Mouse (Mus musculus) E14TG2a.4 (cell line): ENCODE data around the gene Gm9903.

Source experiments
- CTCF ChIP-seq: conservative IDR thresholded peaks from 2 replicates; pipeline ENCODE4 v1.5.1; 2014; ENCODE audit warnings: low read length
- NANOG ChIP-seq: IDR thresholded peaks from 2 replicates; pipeline ENCODE4 v1.6.1; 2014; ENCODE audit warnings: borderline replicate concordance, low read length, mixed read lengths
- POU5F1 ChIP-seq: IDR thresholded peaks from 2 replicates; pipeline ENCODE4 v1.6.1; 2014; ENCODE audit warnings: low read length, borderline replicate concordance

DNA sequence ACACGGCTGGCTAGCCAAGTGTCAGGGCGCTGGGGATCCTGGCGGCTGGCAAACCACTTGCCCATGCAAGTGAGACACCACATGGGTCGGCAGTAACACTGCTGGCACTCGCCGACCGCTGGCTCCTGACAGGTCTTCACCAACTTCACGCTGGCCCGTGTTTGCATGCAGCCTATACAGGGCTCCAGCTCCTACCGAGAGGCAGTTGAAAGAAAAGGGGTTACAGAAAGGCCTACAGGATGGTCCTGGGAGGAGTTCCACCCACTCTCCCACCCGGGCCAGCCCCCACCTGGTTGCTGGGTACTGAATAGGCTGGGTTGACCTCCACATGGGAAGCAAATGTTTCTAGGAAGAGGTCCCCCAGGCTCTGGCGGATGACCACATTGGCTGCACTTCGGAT is 24.7 kb downstream of the Gm9903 start:
- no peak for TF ChIP-seq CTCF
- no peak for TF ChIP-seq POU5F1
- no peak for TF ChIP-seq NANOG
